In genomic region chr4:102762075-102762474, GRCm38 (mm10) we compare ENCODE assay signal across 13 mouse cellular contexts. TPM values are rescaled to one million over a fixed set of nuclear protein-coding genes. Genes with fewer than 3 reads are reported as not detected.
DNase-seq lines count a peak whose midpoint lies in the region; ATAC-seq and TF ChIP-seq lines count a peak whose summit lies in the region.
"Had no signal": no experiment of that assay in that cellular context is flagged by ENCODE, and none has a peak within 500 bp of the region (broad histone marks: within the 10 kb centered on the region; RNA-seq: fewer than 3 reads in every experiment).

No protein-coding gene starts in this region.

- intact Hi-C loops in gastrocnemius, adult 2 months (cut with DNase I), result no loop called here

- H3K4me2 ChIP-seq in forebrain, embryonic 16.5 days (ENCODE audit: low read length), result peak overlapping the region; percentile 39
- H3K4me2 ChIP-seq in midbrain, embryonic 14.5 days (ENCODE audit: low read length), result peak overlapping the region; percentile 90

- no peak overlapping the region for H3K9ac ChIP-seq in forebrain, embryonic 16.5 days (replicated peaks; ENCODE audit: low read depth, low read length)
- peak overlapping the region; percentile 21; the same call in 1 of the 2 replicates for H3K9ac ChIP-seq in midbrain, embryonic 14.5 days (replicated peaks; ENCODE audit: low read length)

- H3K27me3 ChIP-seq in forebrain, embryonic 16.5 days (replicated peaks; ENCODE audit: control insufficient read depth, insufficient read depth, low read length), result no peaks in the 10 kb centered on the region
- no peaks in the 10 kb centered on the region for H3K27me3 ChIP-seq in midbrain, embryonic 14.5 days (ENCODE audit: control insufficient read depth, insufficient read depth, low read length)

- ATAC-seq in forebrain, embryonic 16.5 days, result no peak
- ATAC-seq in midbrain, embryonic 14.5 days (ENCODE audit: low FRiP score, low TSS enrichment), result no peak

- 0 out of 2 replicates have a peak overlapping the region, but pooled peaks have one; percentile 23 for H3K4me3 ChIP-seq in gastrocnemius, adult 2 months
- peak overlapping the region; percentile 13 for H3K4me3 ChIP-seq in forebrain, embryonic 16.5 days (replicated peaks; ENCODE audit: low read length)
- peak overlapping the region; percentile 51 for H3K4me3 ChIP-seq in midbrain, embryonic 14.5 days (replicated peaks; ENCODE audit: low read depth, low read length)

- H3K9me3 ChIP-seq in forebrain, embryonic 16.5 days (ENCODE audit: control insufficient read depth, low read length), result no peaks in the 10 kb centered on the region
- H3K9me3 ChIP-seq in midbrain, embryonic 14.5 days (ENCODE audit: control insufficient read depth, low read length), result no peaks in the 10 kb centered on the region

- DNase-seq in gastrocnemius, adult 2 months, result no peak
- DNase-seq in gastrocnemius, postnatal 4 days (ENCODE audit: low spot score in 2 of 2), result no peak
- peak; percentile 4 for DNase-seq in A20 (ENCODE audit: low read depth, low spot score)
- no peak for DNase-seq in midbrain, embryonic 14.5 days
- no peak for DNase-seq in urinary bladder, adult 18-20 months (ENCODE audit: low spot score in 2 of 2)
- DNase-seq in right cerebral cortex, postnatal 14 days, result no peak
- no peak for DNase-seq in spleen, postnatal 10 days (ENCODE audit: low spot score in 2 of 2)
- DNase-seq: cerebellum, postnatal 14 days; heart, postnatal 36 days; layer of hippocampus, postnatal 36 days; liver; lung, postnatal 10 days had no signal

- H3K36me3 ChIP-seq in forebrain, embryonic 16.5 days (ENCODE audit: control insufficient read depth, insufficient read depth), result no peaks in the 10 kb centered on the region
- no peaks in the 10 kb centered on the region for H3K36me3 ChIP-seq in midbrain, embryonic 14.5 days (ENCODE audit: control insufficient read depth, insufficient read depth, low read length)

- WGBS in forebrain, embryonic 16.5 days, result 87% methylated on average over 7 of the region's 7 CpGs
- WGBS in midbrain, embryonic 14.5 days, result 85% methylated on average over 7 of the region's 7 CpGs

- no peak overlapping the region for H3K27ac ChIP-seq in gastrocnemius, adult 2 months
- no peak overlapping the region for H3K27ac ChIP-seq in forebrain, embryonic 16.5 days (ENCODE audit: low read length)
- no peak overlapping the region for H3K27ac ChIP-seq in midbrain, embryonic 14.5 days (replicated peaks; ENCODE audit: low read depth, low read length)

- no peak for TF ChIP-seq CTCF in gastrocnemius, adult 2 months (IDR thresholded peaks at IDR 0.05)

- peaks cover 24% of the 10 kb centered on the region for H3K4me1 ChIP-seq in forebrain, embryonic 16.5 days (replicated peaks; ENCODE audit: control insufficient read depth, insufficient read depth, low read length)
- peaks cover 21% of the 10 kb centered on the region for H3K4me1 ChIP-seq in midbrain, embryonic 14.5 days (ENCODE audit: control insufficient read depth, insufficient read depth, low read length)

RNA-seq across cellular contexts. Expression of gene Sgip1, which starts 21.0 kb away (rescaled TPM):
- 1 to 10 TPM; 1.8 to 2.4 TPM for total RNA-seq in gastrocnemius, adult 2 months (2021)
- 1 to 10 TPM; 2.0 to 3.5 TPM for total RNA-seq in gastrocnemius, postnatal 4 days (2021)
- polyA plus RNA-seq in forebrain, embryonic 16.5 days (2015; fragmentation: Nextera tagmentation; extraction: Ambion mirVana), result 50.7 and 69.4 TPM in 2 replicates
- 67.0 and 70.8 TPM in 2 replicates for polyA plus RNA-seq in midbrain, embryonic 14.5 days (2014; fragmentation: Nextera tagmentation; extraction: Ambion mirVana)
